Mouse (Mus musculus) ZHBTc4 (cell line): ENCODE results near the gene Gast.
A peak's percentile ranks its signal among the peaks of the same experiment; 100 is the strongest.
"Not testable (repeated sequence)": the region's sequence is repeated elsewhere in the genome, so short reads cannot be mapped to it uniquely, and the experiment has no call there.

Source experiments
- DNase-seq: peaks from one replicate; pipeline ENCODE4 v3.0.0-alpha.2; 2011; ENCODE audit warnings: low read depth, low spot score

Gene Gast

GRCm38 (mm10) chr11:100320701-100321410 lies 13.4 kb upstream of the Gast start:
- peak; percentile 36 for DNase-seq

- peak; percentile 49 for DNase-seq
Observed at GRCm38 (mm10) chr11:100321479-100322305, 12.5 kb upstream of the Gast start.

- peak; percentile 57 for DNase-seq
Observed at GRCm38 (mm10) chr11:100322591-100323258, 11.5 kb upstream of the Gast start.

GRCm38 (mm10) chr11:100323578-100323977 lies 10.6 kb upstream of the Gast start:
- peak; percentile 95 for DNase-seq

GRCm38 (mm10) chr11:100325062-100325629 lies 9.1 kb upstream of the Gast start:
- DNase-seq, result no peak

- DNase-seq, result no peak
Observed at GRCm38 (mm10) chr11:100327316-100327715, 6.9 kb upstream of the Gast start.

GRCm38 (mm10) chr11:100327761-100328160 lies 6.4 kb upstream of the Gast start:
- DNase-seq, result no peak

- no peak for DNase-seq
Observed at GRCm38 (mm10) chr11:100330235-100330634, 4.0 kb upstream of the Gast start.

GRCm38 (mm10) chr11:100330816-100331375 lies 3.3 kb upstream of the Gast start:
- not testable (repeated sequence) for DNase-seq

- DNase-seq, result no peak
Observed at GRCm38 (mm10) chr11:100332766-100333515, 1.3 kb upstream of the Gast start.

GRCm38 (mm10) chr11:100335731-100336130 lies 1.5 kb downstream of the Gast start:
- DNase-seq, result no peak

GRCm38 (mm10) chr11:100344269-100344668 lies 10.1 kb downstream of the Gast start:
- DNase-seq, result no peak

GRCm38 (mm10) chr11:100352076-100352857 lies 18.1 kb downstream of the Gast start:
- DNase-seq, result peak; percentile 65

GRCm38 (mm10) chr11:100355151-100355951 lies 21.1 kb downstream of the Gast start:
- DNase-seq, result peak; percentile 85

GRCm38 (mm10) chr11:100355972-100356818 lies 22.0 kb downstream of the Gast start, which contains the start of gene Hap1:
TSS of gene Hap1 (minus strand) at chr11:100356128.
- peak; percentile 91 for DNase-seq

- DNase-seq, result peak; percentile 73
Observed at GRCm38 (mm10) chr11:100356819-100357211, 22.6 kb downstream of the Gast start.

- no peak for DNase-seq
Observed at GRCm38 (mm10) chr11:100357408-100357807, 23.2 kb downstream of the Gast start.

- DNase-seq, result no peak
Observed at GRCm38 (mm10) chr11:100360175-100360574, 26.0 kb downstream of the Gast start.
